Mouse (Mus musculus) induced T-regulatory cell, adult 2 months (primary cell): Measurements from ENCODE around the gene Slamf1.

ENCODE experiments used
- DNase-seq: peaks from one replicate; pipeline ENCODE4 v3.0.0-alpha.2; 2012; ENCODE audit warnings: low read depth

Gene Slamf1

DNA sequence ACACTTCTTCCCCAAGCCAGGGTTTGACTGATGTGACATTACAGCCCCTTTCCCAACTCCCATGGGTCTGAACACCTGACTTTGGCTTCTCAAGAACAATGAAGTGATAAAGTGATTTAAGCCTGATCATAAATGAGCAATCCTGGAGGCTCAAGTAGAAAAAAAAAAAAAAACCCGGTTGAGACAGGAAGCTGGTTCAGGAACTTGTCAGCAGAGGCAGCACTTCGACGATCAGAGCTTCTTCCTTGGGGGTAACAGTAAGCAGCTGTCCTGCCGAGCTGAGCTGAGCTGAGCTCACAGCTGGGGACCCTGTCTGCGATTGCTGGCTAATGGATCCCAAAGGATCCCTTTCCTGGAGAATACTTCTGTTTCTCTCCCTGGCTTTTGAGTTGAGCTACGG is at the start of gene Slamf1:
TSS of gene Slamf1 (plus strand) at position 230 of the 400 bp plus-strand sequence.
- DNase-seq: peak; percentile 83

GRCm38 (mm10) chr1:171731195-171731594 is 35.7 kb upstream of the Slamf1 start:
- DNase-seq: peak; percentile 20

DNA sequence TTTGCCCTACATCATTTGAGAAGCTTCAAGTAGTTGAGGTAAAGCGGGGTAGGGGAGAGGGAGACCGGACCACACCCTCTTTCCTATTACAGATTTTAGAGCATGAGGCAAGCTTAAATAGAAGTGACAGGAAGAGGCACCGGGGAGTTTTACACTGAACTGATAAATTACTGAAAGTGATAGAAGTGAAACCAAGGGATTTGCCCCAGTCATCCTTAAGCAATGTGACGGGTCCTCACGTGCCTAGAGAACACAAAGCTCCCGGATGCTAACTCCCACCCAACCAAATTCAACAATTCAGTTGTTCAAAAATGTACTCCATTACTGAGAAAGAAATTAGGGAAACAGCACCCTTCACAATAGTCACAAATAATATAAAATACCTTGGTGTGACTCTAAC is 32.0 kb upstream of the Slamf1 start:
- peak; percentile 64 for DNase-seq

- DNase-seq: no peak
Measured at GRCm38 (mm10) chr1:171748127-171748969, 18.6 kb upstream of the Slamf1 start.

GRCm38 (mm10) chr1:171761853-171762448 is 5.0 kb upstream of the Slamf1 start:
- DNase-seq: peak; percentile 55

DNA sequence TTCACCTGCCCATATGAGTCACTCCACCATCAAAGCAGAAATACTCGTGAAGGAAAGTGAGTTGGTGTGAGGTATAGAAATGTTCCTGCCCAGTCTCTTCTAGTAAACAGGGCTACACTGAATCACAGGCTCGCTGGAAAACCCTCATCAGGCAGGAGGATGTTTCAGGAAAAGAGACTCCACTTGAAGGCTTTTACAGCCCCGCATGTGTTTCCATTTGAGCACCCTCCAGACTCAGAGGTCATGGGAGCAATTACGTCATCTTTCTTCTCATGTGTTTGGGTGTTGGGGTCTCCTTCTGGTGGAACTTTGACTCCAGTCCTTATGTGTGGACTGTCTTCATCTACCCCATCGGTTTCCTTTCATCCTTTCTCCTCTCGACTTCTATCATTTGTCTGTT is 4.1 kb downstream of the Slamf1 start:
- peak; percentile 75 for DNase-seq

GRCm38 (mm10) chr1:171772121-171772735 is 5.3 kb downstream of the Slamf1 start:
- peak; percentile 73 for DNase-seq

DNA sequence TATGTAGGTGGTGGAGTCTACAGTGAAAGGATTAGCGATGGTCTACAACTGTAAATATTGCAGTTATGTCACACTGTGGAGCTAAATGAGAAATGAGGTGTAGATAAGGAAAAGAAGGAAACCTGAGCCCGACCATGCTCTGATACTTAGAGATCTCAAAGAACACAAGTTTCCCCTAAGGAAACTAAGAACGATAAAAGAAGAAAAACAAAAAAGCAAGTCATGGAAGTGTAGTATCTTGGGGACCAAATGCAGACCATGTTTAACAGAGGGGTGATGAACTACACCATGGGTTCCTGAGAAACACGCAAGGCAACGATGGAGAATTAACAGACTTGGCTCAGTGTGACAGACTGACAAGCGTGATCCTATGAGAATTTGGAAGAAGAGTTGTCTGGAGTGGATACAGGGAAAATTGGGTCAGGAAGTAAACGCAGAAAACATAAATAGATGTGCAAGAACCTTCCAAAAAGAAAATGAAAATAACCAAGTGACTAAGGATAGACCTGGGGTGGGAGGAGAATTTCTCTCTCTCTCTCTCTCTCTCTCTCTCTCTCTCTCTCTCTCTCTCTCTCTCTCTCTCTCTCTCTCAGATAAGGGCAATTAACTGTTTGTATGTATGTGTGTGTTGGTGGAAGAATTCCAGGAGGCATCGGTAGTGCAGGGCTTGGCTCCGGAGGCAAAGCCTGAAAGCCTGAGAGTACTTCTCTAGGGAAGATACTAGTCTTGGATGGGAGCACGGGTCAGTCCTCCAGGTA is 6.5 kb downstream of the Slamf1 start:
- no peak for DNase-seq

- peak; percentile 51 for DNase-seq
Measured at GRCm38 (mm10) chr1:171774266-171774665, 7.3 kb downstream of the Slamf1 start.

- DNase-seq: no peak
Measured at GRCm38 (mm10) chr1:171774678-171775077, 7.8 kb downstream of the Slamf1 start.

DNA sequence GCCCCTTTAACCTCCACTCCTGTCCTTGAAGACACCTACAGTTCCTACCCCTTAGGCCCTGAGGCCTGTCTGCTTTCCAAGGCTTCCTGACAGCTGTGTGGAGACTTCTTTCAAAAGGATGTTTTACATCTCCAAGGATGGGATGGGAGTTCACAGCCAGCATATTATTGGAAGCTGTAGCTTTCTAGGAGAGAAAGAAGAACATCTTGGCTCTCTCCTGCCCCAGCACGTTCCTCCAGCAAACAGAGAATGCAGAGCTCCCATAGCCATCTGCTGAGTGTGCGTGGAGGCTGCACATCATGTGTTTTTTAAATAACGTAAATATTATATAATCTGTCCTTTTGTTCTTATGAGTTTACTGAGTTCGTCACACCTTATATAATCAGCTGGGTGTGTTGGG is 8.9 kb downstream of the Slamf1 start:
- no peak for DNase-seq

- DNase-seq: no peak
Measured at GRCm38 (mm10) chr1:171777026-171777425, 10.1 kb downstream of the Slamf1 start.

DNA sequence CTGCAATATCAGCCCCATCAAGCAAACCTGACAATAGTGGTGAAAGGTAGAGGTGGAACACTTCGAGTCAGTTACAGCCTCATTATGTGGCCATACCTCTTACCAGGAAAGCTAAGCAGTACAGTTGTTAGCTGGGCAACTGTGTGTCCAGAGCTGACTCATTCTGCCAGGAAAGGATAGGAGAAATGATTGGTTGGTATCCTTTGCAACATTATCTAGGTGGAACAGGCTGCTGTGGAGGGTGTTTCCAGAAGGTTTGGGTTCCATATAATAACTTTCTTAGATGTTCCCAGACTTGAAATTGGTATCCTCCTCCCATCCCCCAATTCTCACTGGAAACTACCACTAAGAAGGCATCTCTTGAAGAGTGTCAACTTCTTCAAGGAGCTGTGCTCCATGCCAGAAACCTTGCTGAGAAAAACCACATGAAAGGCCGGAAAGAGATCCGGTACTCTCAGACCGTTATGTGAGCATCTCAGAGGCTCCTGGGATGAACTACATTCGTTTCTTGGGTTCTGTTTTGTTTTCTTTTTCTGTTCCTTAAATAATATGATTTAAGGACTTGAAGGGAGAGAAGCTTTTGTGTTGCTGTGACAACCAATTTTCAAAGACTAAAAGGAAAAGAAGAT is 15.5 kb downstream of the Slamf1 start:
- peak; percentile 78 for DNase-seq

GRCm38 (mm10) chr1:171785871-171786270 is 18.9 kb downstream of the Slamf1 start:
- no peak for DNase-seq

DNA sequence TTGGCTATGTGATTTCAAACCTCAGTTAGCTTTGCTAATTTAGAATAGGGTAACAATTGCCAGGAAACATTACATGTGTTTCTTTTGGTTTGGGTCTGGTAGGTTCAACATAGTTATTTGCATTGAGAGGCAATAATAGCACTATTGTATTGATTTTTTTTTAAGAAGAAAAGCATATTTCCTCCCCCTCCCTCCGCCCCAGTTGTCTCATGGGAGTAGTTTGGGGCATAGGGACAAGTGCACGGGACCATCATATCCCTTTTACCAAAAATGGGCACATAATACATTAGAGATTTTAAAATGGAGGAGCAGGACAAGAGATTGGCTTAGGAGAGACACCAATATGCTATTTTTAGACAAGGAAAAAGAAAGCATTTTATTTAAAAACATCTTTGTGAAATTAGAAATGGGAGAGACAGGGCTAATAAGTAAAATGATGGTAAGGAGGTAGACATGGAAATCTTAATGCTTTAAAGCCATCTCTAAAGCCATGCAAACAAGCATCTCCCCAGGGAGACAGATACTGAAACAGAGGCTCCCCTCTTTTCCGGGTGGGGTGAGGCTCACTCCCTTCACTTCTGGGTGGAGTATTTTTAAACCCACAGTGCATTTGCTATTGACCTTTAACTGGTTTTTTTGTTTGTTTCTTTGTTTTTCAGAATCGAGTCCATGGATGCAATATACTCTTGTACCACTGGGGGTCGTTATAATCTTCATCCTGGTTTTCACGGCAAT is 20.5 kb downstream of the Slamf1 start:
- peak; percentile 67 for DNase-seq

DNA sequence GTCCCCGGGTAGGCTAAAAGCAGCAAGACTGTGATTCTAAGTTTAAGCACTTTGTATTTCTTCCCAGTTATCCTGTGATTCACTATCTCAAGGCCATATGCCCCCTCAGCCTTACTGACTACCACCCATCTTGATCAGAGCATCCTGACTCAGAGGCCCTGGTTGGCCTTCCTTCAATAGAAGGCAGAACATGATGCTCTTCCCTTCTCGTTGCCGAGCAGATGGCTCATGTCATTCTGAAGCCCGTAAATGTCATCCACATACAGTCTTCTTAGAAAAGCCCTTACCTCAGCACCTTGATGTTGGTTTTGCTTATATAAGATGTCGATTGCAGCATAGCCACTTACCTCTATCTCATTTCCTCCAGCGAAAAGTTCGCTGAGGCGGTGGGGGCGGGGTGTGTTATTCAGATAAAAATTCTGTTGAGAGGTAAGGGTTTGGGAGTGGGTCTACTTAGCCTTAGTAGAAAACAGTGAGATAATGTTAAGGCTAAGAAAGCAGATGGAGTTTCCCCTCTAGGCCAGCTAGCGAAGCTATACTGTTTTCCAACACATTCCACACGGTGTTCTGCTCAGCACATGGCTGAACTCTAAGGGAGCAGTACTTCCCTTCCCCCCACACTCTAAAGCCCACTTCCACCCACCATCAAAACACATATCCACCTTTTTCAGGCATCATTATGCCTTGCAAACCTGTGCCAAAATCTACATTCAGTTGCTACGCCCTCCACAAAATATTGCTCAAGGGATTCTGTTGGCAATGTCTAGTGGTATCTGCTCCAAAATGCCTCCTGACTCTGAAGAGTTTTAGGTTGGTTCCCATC is 21.7 kb downstream of the Slamf1 start:
- DNase-seq: peak; percentile 86

GRCm38 (mm10) chr1:171789407-171789806 is 22.5 kb downstream of the Slamf1 start:
- peak; percentile 67 for DNase-seq

DNA sequence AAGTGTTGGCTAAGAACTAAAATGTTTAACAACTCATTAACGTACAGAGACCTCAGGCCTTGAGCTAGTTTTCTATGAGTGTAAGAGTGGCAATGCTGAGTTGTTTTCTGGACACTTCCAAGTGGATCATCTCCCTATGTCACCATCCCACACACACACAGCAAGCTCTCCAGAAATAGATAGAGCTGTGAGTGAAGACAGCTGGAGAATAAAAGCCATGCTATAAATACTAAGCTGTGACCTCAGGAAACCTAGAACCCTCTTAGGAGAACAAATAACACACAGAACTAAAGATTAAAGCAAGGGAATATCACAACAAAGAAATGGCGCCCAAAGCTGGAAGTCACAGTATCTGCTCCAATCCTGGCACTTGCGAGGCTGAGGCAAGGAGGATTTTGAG is 24.6 kb downstream of the Slamf1 start:
- no peak for DNase-seq

DNA sequence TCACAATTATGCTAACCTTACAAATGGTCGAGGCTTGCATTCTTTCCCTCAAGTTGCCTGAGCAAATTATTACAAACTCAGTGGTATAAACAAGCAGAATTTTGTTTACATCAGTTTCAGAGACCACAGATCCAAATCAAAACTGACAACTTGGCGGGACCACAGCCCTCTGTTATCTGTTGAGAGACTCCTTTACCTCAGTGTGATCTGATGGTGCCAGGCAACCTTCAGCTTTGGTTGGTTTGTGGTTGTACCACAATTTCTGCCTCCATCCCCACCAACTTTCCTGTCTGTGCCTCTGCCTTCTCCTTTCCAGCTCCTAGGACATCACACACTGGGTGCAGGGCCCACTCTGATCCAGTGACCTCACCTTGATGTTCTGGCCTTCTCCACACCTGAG is 29.3 kb downstream of the Slamf1 start:
- DNase-seq: peak; percentile 52

DNA sequence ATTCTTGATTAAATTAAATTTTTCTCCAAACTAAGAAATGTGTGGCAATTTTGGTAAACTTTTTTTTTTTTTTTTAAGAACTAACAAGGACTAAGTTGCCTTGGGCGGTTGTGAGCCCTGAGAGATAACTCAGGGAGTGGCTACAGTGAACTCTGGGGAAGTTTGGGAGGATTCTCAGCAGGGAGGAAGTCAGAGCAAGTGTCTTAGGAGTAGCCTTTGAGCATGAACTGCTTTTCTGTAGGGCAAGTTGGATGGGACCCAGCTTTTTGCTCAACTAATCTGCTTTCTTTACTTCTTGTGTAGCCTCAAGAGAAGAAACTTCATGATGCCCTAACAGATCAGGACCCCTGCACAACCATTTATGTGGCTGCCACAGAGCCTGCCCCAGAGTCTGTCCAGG is 30.9 kb downstream of the Slamf1 start:
- no peak for DNase-seq
